Mouse (Mus musculus) erythroblast, embryonic 14.5 days (primary cell): ENCODE measurements around the gene Pla2g2c.

ENCODE experiments used
- GATA1 ChIP-seq: IDR thresholded peaks from 2 replicates; pipeline ENCODE4 v1.6.1; 2012; ENCODE audit warnings: low read length, inconsistent platforms, mixed read lengths
- TAL1 ChIP-seq: IDR thresholded peaks from 3 replicates; pipeline ENCODE4 v1.6.1; 2012; ENCODE audit warnings: low read length, inconsistent platforms, mixed read lengths

- TF ChIP-seq TAL1 (no peak), GATA1 (no peak)
These were observed 31.4 kb downstream of the Pla2g2c start for GRCm38 (mm10) chr4:138755983-138756382.
